ENCODE assay signal across 12 mouse cellular contexts in the genomic region with DNA sequence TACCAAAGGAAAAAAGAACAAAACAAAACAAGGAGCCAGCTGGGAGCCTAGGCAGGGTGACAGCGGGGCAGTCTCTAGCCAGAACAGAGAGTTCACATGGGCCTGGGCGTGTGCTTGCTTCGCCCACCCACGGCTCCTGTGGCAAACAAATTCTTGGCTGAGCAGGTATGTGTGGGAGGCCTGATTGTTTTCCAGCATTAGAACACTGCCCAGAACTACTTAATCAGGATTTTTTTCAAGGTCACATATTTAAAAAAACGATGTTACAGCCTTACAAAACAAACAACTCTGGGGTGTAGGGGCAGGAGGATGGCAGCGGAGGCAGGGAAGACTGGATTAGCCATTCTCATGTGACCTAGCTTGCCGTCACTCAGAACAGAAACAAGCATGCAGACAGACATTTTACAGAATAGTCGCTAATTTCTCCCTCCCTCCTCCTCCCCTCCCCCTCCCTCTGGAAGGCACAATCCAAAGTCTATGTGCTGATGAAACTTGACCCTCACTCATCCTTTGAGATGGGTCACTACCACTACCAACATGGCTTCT.
DNase-seq lines count a peak whose midpoint lies in the region; ATAC-seq lines count a peak whose summit lies in the region.
"Had no signal": no experiment of that assay in that cellular context is flagged by ENCODE, and none has a peak within 500 bp of the region (broad histone marks: within the 10 kb centered on the region; RNA-seq: fewer than 3 reads in every experiment).

No protein-coding gene starts in this region.

- H3K27me3 ChIP-seq in heart, embryonic 12.5 days (replicated peaks): no peaks in the 10 kb centered on the region
- no peaks in the 10 kb centered on the region for H3K27me3 ChIP-seq in embryonic facial prominence, embryonic 10.5 days (replicated peaks; ENCODE audit: low read depth, poor library complexity, severe bottlenecking)
- H3K27me3 ChIP-seq in midbrain, embryonic 15.5 days (replicated peaks): no peaks in the 10 kb centered on the region
- H3K27me3 ChIP-seq: forebrain, embryonic 13.5 days; neural tube, embryonic 13.5 days had no signal

- H3K9me3 ChIP-seq in heart, embryonic 12.5 days (replicated peaks): no peaks in the 10 kb centered on the region
- no peaks in the 10 kb centered on the region for H3K9me3 ChIP-seq in embryonic facial prominence, embryonic 10.5 days
- H3K9me3 ChIP-seq in midbrain, embryonic 15.5 days: no peaks in the 10 kb centered on the region
- H3K9me3 ChIP-seq: forebrain, embryonic 13.5 days; neural tube, embryonic 13.5 days had no signal

- DNase-seq in heart, adult 18-20 months: peak; percentile 82 to 85
- peak; percentile 73 for DNase-seq in Muller cell, postnatal 12 days (ENCODE audit: inconsistent ontology term)
- DNase-seq in gastrocnemius, postnatal 14 days: peak; percentile 50
- peak; percentile 32 to 63 for DNase-seq in kidney, postnatal 4 days
- no peak for DNase-seq in embryonic facial prominence, embryonic 10.5 days (ENCODE audit: low spot score)

- 0 out of 2 replicates have a peak, but pooled peaks cover 4% of the 10 kb centered on the region for H3K4me1 ChIP-seq in heart, embryonic 12.5 days (replicated peaks)
- H3K4me1 ChIP-seq in embryonic facial prominence, embryonic 10.5 days: peaks cover 10% of the 10 kb centered on the region
- H3K4me1 ChIP-seq in midbrain, embryonic 15.5 days: no peaks in the 10 kb centered on the region
- H3K4me1 ChIP-seq: forebrain, embryonic 13.5 days; neural tube, embryonic 13.5 days had no signal

- H3K9ac ChIP-seq in heart, embryonic 12.5 days: no peak overlapping the region
- no peak overlapping the region for H3K9ac ChIP-seq in midbrain, embryonic 15.5 days
- H3K9ac ChIP-seq: forebrain, embryonic 13.5 days; liver, embryonic 14.5 days; neural tube, embryonic 13.5 days had no signal

- no peak overlapping the region for H3K4me2 ChIP-seq in heart, embryonic 12.5 days
- H3K4me2 ChIP-seq in midbrain, embryonic 15.5 days: no peak overlapping the region
- H3K4me2 ChIP-seq: forebrain, embryonic 13.5 days; neural tube, embryonic 13.5 days had no signal

- ATAC-seq in heart, embryonic 12.5 days (ENCODE audit: insufficient number of reproducible peaks, low FRiP score): no peak
- no peak for ATAC-seq in activated CD4-positive, CD25-positive, alpha-beta regulatory T cell, adult 4 months
- no peak for ATAC-seq in midbrain, embryonic 15.5 days (replicated peaks)
- ATAC-seq: forebrain, embryonic 13.5 days; hindbrain, postnatal 0 days had no signal

- 66% methylated on average over 8 of the region's 8 CpGs for WGBS in heart, embryonic 12.5 days
- 66% methylated on average over 8 of the region's 8 CpGs for WGBS in embryonic facial prominence, embryonic 10.5 days
- WGBS in midbrain, embryonic 15.5 days: 70% methylated on average over 8 of the region's 8 CpGs

- no peak overlapping the region for H3K4me3 ChIP-seq in heart, embryonic 12.5 days
- no peak overlapping the region for H3K4me3 ChIP-seq in embryonic facial prominence, embryonic 10.5 days
- no peak overlapping the region for H3K4me3 ChIP-seq in midbrain, embryonic 15.5 days
- H3K4me3 ChIP-seq: forebrain, embryonic 13.5 days; neural tube, embryonic 13.5 days had no signal

- no peaks in the 10 kb centered on the region for H3K36me3 ChIP-seq in heart, embryonic 12.5 days
- H3K36me3 ChIP-seq in embryonic facial prominence, embryonic 10.5 days (replicated peaks): no peaks in the 10 kb centered on the region
- H3K36me3 ChIP-seq in midbrain, embryonic 15.5 days (replicated peaks): no peaks in the 10 kb centered on the region
- H3K36me3 ChIP-seq: neural tube, embryonic 13.5 days had no signal

- H3K27ac ChIP-seq in heart, embryonic 12.5 days (ENCODE audit: poor library complexity, severe bottlenecking): no peak overlapping the region
- no peak overlapping the region for H3K27ac ChIP-seq in embryonic facial prominence, embryonic 10.5 days (replicated peaks)
- no peak overlapping the region for H3K27ac ChIP-seq in midbrain, embryonic 15.5 days
- H3K27ac ChIP-seq: forebrain, embryonic 13.5 days; hindbrain, postnatal 0 days; liver, embryonic 14.5 days; neural tube, embryonic 13.5 days had no signal

- intact Hi-C loops in gastrocnemius, postnatal 14 days (cut with DNase I; ENCODE audit: low total_unique reads): no loop called here
